Mouse (Mus musculus) hematopoietic multipotent progenitor cell, adult 10-12 weeks (in vitro differentiated cells): Measurements from ENCODE around the gene Tead1. TPM values are rescaled to one million over a fixed set of nuclear protein-coding genes. Genes with fewer than 3 reads are reported as not detected.

Experiments used
- polyA plus RNA-seq: library from polyadenylated mRNA; stranded (reverse); fragments of >175 nt; gene quantifications from 2 replicates; pipeline ENCODE4 v1.2.3, GENCODE M21; 2012; ENCODE audit warnings: low replicate concordance

The Tead1 gene
- polyA plus RNA-seq: 0.21 and 0.39 TPM in 2 replicates

GRCm38 (mm10) chr7:112679171-112679512 is at the start of gene Tead1:
Tead1 (plus strand) TSS chr7:112679318.

GRCm38 (mm10) chr7:112953777-112954291 is 274.7 kb downstream of the Tead1 start, which contains the start of gene Rassf10:
Rassf10 (plus strand) TSS chr7:112953962.

